Mouse (Mus musculus) stomach, adult 2 months (tissue): ENCODE data around the gene Gm9999. TPM values are rescaled to one million over a fixed set of nuclear protein-coding genes. Genes with fewer than 3 reads are reported as not detected.

Source experiments
- polyA plus RNA-seq: library from polyadenylated mRNA; depleted of rRNA; stranded (reverse); fragments of >200 nt; gene quantifications from 2 replicates; pipeline ENCODE4 v1.2.3, GENCODE M21; 2012; rRNA removed

Gm9999 gene
- polyA plus RNA-seq, result not detected in 2 replicates

DNA sequence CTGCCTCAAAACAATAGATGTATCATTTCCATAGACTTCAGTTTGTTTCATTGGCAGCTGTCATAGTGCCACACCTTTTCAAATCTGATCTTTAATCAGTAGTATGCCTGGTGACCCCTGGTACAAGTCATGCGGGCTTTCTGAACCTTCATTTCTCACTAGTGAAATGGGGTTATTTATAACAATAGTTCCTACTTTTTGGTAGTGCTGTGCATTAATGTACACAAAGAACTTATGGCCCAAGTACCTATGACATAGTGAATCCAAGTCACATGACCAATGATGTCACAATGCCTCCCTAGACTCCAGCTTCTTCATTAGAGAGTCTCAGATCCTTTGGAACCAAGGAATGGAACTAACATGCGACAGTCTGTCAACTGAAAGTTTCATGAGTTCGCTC is at the start of gene Gm9999:
Gene Gm9999 (plus strand): TSS at position 301 of the 400 bp plus-strand sequence.

DNA sequence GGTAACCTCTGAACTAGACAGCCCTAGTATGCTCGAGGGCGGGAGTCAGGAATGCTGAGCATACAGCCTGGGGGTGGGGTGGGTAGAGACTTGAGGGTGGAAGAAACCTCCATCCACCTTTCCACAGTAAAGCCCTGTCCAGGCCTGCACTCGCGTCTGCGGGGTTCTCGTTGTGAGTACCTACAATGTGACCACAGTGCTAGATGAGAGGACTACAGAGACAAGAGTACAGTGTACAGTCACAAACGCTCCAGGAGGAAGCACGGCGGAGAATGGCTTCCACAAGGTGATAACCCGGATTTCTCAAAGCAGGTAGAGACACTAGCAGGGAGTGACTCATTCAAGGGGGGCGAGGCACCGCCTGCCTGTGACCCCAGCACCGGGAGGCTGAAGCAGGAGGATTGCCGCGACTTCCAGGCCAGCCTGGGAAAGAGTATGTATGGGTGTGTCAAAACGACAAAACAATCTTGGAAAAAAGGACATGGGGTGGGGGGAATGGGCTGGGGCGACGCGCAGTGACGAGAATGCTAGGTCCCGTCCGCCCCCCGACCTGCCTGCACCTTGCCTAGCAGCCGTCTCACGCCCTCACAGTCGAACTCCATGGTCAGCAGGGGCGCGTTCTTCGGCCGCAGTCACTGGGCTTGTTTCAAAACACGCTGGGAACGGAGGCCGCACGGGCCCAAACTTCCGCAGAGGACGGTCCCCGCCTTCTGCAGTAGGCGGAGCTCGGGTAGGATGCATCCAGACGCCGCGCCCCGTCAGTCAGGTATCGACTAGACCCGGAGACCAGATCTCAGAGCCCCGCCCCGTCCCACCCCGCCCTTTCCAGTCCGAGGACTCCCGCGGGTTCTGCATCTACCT is 25.3 kb upstream of the Gm9999 start, which contains the start of gene Uevld:
Gene Uevld (minus strand): TSS at position 697 of the 861 bp plus-strand sequence.

GRCm38 (mm10) chr7:47008168-47008993 is 25.0 kb downstream of the Gm9999 start, which contains the start of gene Spty2d1:
Gene Spty2d1, minus strand, starts transcription at chr7:47008411.

Other genes with a start within 250 kb of the Gm9999 start
- not detected in 2 replicates for gene Saa1, start 240.6 kb upstream of the Gm9999 start, polyA plus RNA-seq
- not detected in 2 replicates for gene Saa2, start 231.8 kb upstream of the Gm9999 start, polyA plus RNA-seq
- 4.2 and 6.1 TPM in 2 replicates for gene Hps5, start 187.5 kb upstream of the Gm9999 start, polyA plus RNA-seq
- 2.0 and 2.8 TPM in 2 replicates for gene Gtf2h1, start 187.5 kb upstream of the Gm9999 start, polyA plus RNA-seq
- gene Ldha, start 142.1 kb upstream of the Gm9999 start, polyA plus RNA-seq, result 354 and 498 TPM in 2 replicates
- 0.08 TPM in 1 of 2 replicates, not detected in the other for gene Ldhc, start 122.4 kb upstream of the Gm9999 start, polyA plus RNA-seq
- gene Tsg101, start 63.6 kb upstream of the Gm9999 start, polyA plus RNA-seq, result 70.9 and 76.8 TPM in 2 replicates
- 0.48 and 0.62 TPM in 2 replicates for gene Uevld, start 25.1 kb upstream of the Gm9999 start, polyA plus RNA-seq
- gene Spty2d1, start 24.8 kb downstream of the Gm9999 start, polyA plus RNA-seq, result 1.4 TPM in 2 replicates
- gene Tmem86a, start 67.0 kb downstream of the Gm9999 start, polyA plus RNA-seq, result 14.1 and 25.7 TPM in 2 replicates
- gene Ptpn5, start 150.1 kb downstream of the Gm9999 start, polyA plus RNA-seq, result 0.11 and 0.17 TPM in 2 replicates
- not detected in 2 replicates for gene Mrgpra6, start 221.3 kb downstream of the Gm9999 start, polyA plus RNA-seq